Mouse (Mus musculus) liver, embryonic 14.5 days (tissue): ENCODE measurements around the gene Htr2b. TPM values are rescaled to one million over a fixed set of nuclear protein-coding genes. Genes with fewer than 3 reads are reported as not detected.

Source experiments
- ATAC-seq: fragments of 200-750 bp; cut with Nextera tagmentation; 2 replicates; pipeline ENCODE4 v1.8.0; 2017; ENCODE audit warnings: moderate number of reproducible peaks, mild to moderate bottlenecking, moderate library complexity; ENCODE audit not compliant: insufficient read depth
- DNase-seq, 3 experiments: peaks; one replicate each; pipeline ENCODE4 v3.0.0-alpha.2; 2012 to 2013; ENCODE audit warnings: low read depth in 3 of 3, low spot score in 3 of 3
- H3K27ac ChIP-seq: fragments of 300-500 bp; sonication (generic); 2 replicates; pipeline ENCODE4 v1.5.1; 2014; ENCODE audit warnings: moderate library complexity, mild to moderate bottlenecking, control low read depth, inconsistent platforms
- H3K27me3 ChIP-seq: fragments of 300-500 bp; sonication (generic); 2 replicates; pipeline ENCODE4 v1.6.1; 2014; ENCODE audit warnings: mild to moderate bottlenecking, low read length, moderate library complexity; ENCODE audit not compliant: control insufficient read depth, insufficient read depth
- H3K36me3 ChIP-seq: fragments of 300-500 bp; sonication (generic); replicated peaks from 2 replicates; pipeline ENCODE4 v1.6.1; 2014; ENCODE audit warnings: low read depth; ENCODE audit not compliant: control insufficient read depth, insufficient read depth
- H3K4me1 ChIP-seq, 2 experiments: fragments of 200-500 bp in 1 of 2; fragments of 300-500 bp in 1 of 2; sonication (generic) in 1 of 2; replicated peaks; 2 replicates each; pipeline ENCODE4 v1.6.1; 2012 to 2014; ENCODE audit warnings: antibody characterized with exemption in 1 of 2, inconsistent platforms in 1 of 2, low read length in 1 of 2; ENCODE audit not compliant: control insufficient read depth in 2 of 2, insufficient read depth in 2 of 2
- H3K4me2 ChIP-seq: fragments of 300-500 bp; sonication (generic); 2 replicates; pipeline ENCODE4 v1.6.1; 2014; ENCODE audit warnings: low read depth, mild to moderate bottlenecking, control low read depth, moderate library complexity
- H3K4me3 ChIP-seq, 2 experiments: fragments of 200-500 bp in 1 of 2; fragments of 300-500 bp in 1 of 2; sonication (generic) in 1 of 2; 2 replicates each; pipeline ENCODE4 v1.5.1; 2012 to 2014; ENCODE audit warnings: low read depth in 2 of 2, low read length in 2 of 2, mild to moderate bottlenecking in 2 of 2, control low read depth in 1 of 2, inconsistent platforms in 1 of 2, moderate library complexity in 1 of 2; ENCODE audit not compliant: insufficient read depth in 1 of 2
- H3K9ac ChIP-seq: fragments of 300-500 bp; sonication (generic); replicated peaks from 2 replicates; pipeline ENCODE4 v1.6.1; 2014; ENCODE audit warnings: mild to moderate bottlenecking, control low read depth, moderate library complexity
- H3K9me3 ChIP-seq: fragments of 300-500 bp; sonication (generic); 2 replicates; pipeline ENCODE4 v1.6.1; 2016; ENCODE audit warnings: low read length, mixed read lengths; ENCODE audit not compliant: control insufficient read depth
- CTCF ChIP-seq: IDR thresholded peaks from 2 replicates; pipeline ENCODE4 v1.5.1; 2016; ENCODE audit warnings: antibody characterized with exemption, low read depth, control low read depth
- EP300 ChIP-seq: IDR thresholded peaks from 2 replicates; pipeline ENCODE4 v1.6.1; 2016; ENCODE audit warnings: antibody characterized with exemption, low read depth
- WGBS: fragments of 180-500 bp; shearing (Covaris S2); extraction: QIAGEN DNeasy Blood & Tissue Kit; methylation state at CpG from one replicate; pipeline ENCODE4 v1.1.7; 2014; ENCODE audit not compliant: insufficient replicate concordance; 5-methylcytosine and 5-hydroxymethylcytosine counted together
- polyA plus RNA-seq, 2 experiments: library from polyadenylated mRNA; depleted of rRNA in 1 of 2; stranded (reverse) in 1 of 2; unstranded in 1 of 2; fragments of >200 nt; fragmentation: Nextera tagmentation in 1 of 2; extraction: Ambion mirVana in 1 of 2; gene quantifications; 2 replicates each; pipeline versions ENCODE4 v1.2.1 to v1.2.3; 2012 to 2014

The Htr2b gene
- polyA plus RNA-seq, 2 experiments, result not detected

GRCm38 (mm10) chr1:86156075-86156474, 44.3 kb upstream of the Htr2b start:
- ATAC-seq, result no peak
- Histone ChIP-seq H3K9ac (peak overlapping the region; percentile 33), H3K9me3 (no peaks in the 10 kb centered on the region), H3K4me1 (peaks cover 33 to 39% of the 10 kb centered on the region in 2 experiments), H3K4me3 (peak overlapping the region in 1 of 2 experiments; percentile 63; a peak in 1 of 4 replicates), H3K27me3 (no peaks in the 10 kb centered on the region), H3K4me2 (peak overlapping the region; percentile 68), H3K36me3 (peaks cover 2% of the 10 kb centered on the region), H3K27ac (no peak overlapping the region)
- no peak for TF ChIP-seq EP300
- TF ChIP-seq CTCF, result no peak
- DNase-seq, result no peak
- 80% methylated on average over 3 of the region's 3 CpGs for WGBS

GRCm38 (mm10) chr1:86154824-86155164, 43.0 kb upstream of the Htr2b start:
- no peak for TF ChIP-seq CTCF
- Histone ChIP-seq H3K4me3 (peak overlapping the region; percentile 63 to 76), H3K9ac (peak overlapping the region; percentile 56), H3K4me2 (peak overlapping the region; percentile 68), H3K4me1 (peaks cover 22 to 29% of the 10 kb centered on the region in 2 experiments), H3K27ac (no peak overlapping the region), H3K27me3 (no peaks in the 10 kb centered on the region), H3K9me3 (no peaks in the 10 kb centered on the region), H3K36me3 (peaks cover 2% of the 10 kb centered on the region)
- ATAC-seq (peak; percentile 54), DNase-seq (no peak)
- 0% methylated on average over 16 of the region's 18 CpGs for WGBS

- no peaks in the 10 kb centered on the region for H3K27me3 ChIP-seq
- DNase-seq (peak; percentile 95 to 96 (median 96)), ATAC-seq (peak; percentile 99)
- H3K4me3 ChIP-seq, result peak within 1 kb of the TSS; percentile 63 to 76
- peaks cover 17 to 26% of the 10 kb centered on the region in 2 experiments for H3K4me1 ChIP-seq
- peak within 1 kb of the TSS; percentile 90 for H3K27ac ChIP-seq
- H3K4me2 ChIP-seq, result peak within 1 kb of the TSS; percentile 68
- TF ChIP-seq EP300 (no peak), CTCF (no peak)
- no peaks in the 10 kb centered on the region for H3K9me3 ChIP-seq
- peaks cover 2% of the 10 kb centered on the region for H3K36me3 ChIP-seq
- peak within 1 kb of the TSS; percentile 72 for H3K9ac ChIP-seq
- 1% methylated on average over 40 of the region's 40 CpGs for WGBS
These were observed 42.5 kb upstream of the Htr2b start, which contains the start of gene Armc9 for GRCm38 (mm10) chr1:86154133-86154823. TSS of gene Armc9 (plus strand) at chr1:86154780.

- Histone ChIP-seq H3K4me2 (no peak overlapping the region), H3K27ac (no peak overlapping the region), H3K9me3 (no peaks in the 10 kb centered on the region), H3K4me1 (peaks cover 11 to 19% of the 10 kb centered on the region in 2 experiments), H3K9ac (no peak overlapping the region), H3K36me3 (peaks cover under 1% of the 10 kb centered on the region; the same call in 1 of the 2 replicates), H3K4me3 (no peak overlapping the region), H3K27me3 (no peaks in the 10 kb centered on the region)
- peak; percentile 75 for TF ChIP-seq CTCF
- TF ChIP-seq EP300, result no peak
- no peak for ATAC-seq
- 65% methylated on average over 1 of the region's 1 CpGs for WGBS
- no peak for DNase-seq
These were observed 40.8 kb upstream of the Htr2b start for GRCm38 (mm10) chr1:86152618-86153017.

GRCm38 (mm10) chr1:86151376-86151775, 39.6 kb upstream of the Htr2b start:
- Histone ChIP-seq H3K27ac (no peak overlapping the region), H3K4me1 (peaks cover 11 to 19% of the 10 kb centered on the region in 2 experiments), H3K4me2 (no peak overlapping the region), H3K4me3 (no peak overlapping the region), H3K9ac (no peak overlapping the region), H3K9me3 (no peaks in the 10 kb centered on the region), H3K36me3 (no peaks in the 10 kb centered on the region), H3K27me3 (no peaks in the 10 kb centered on the region)
- TF ChIP-seq CTCF, result no peak
- TF ChIP-seq EP300, result no peak
- WGBS, result 60% methylated on average over 7 of the region's 7 CpGs
- no peak for DNase-seq
- ATAC-seq, result no peak
